Mouse (Mus musculus) gastrocnemius, postnatal 14 days (tissue): ENCODE measurements around the gene Washc1. TPM values are rescaled to one million over a fixed set of nuclear protein-coding genes. Genes with fewer than 3 reads are reported as not detected.

Source experiments
- total RNA-seq, 2 experiments: library from RNA; stranded (reverse); gene quantifications; 2 replicates each; pipeline ENCODE4 v1.2.3; 2021

Washc1 gene
- total RNA-seq, 2 experiments from 2014 or later = 12.2 to 15.2 TPM

Other genes starting within 250 kb of the Washc1 start
- 10 to 100 TPM; 25.3 to 25.8 TPM for gene Ralbp1, start 225.7 kb upstream of the Washc1 start, total RNA-seq
- gene Twsg1, start 160.3 kb upstream of the Washc1 start, total RNA-seq = 10 to 100 TPM; 16.9 to 25.5 TPM
- gene Ankrd12, start 34.5 kb upstream of the Washc1 start, total RNA-seq = 10 to 100 TPM; 10.6 TPM
- gene Ndufv2, start 10.0 kb upstream of the Washc1 start, total RNA-seq = 100 to 1,000 TPM; 640 to 730 TPM
- gene Ddx11, start 12.0 kb downstream of the Washc1 start, total RNA-seq = 1 to 10 TPM in 1 of 2 experiments, under 1 TPM in 1; 0.80 to 1.3 TPM